ENCODE assay signal across 16 mouse cellular contexts in the genomic region with DNA sequence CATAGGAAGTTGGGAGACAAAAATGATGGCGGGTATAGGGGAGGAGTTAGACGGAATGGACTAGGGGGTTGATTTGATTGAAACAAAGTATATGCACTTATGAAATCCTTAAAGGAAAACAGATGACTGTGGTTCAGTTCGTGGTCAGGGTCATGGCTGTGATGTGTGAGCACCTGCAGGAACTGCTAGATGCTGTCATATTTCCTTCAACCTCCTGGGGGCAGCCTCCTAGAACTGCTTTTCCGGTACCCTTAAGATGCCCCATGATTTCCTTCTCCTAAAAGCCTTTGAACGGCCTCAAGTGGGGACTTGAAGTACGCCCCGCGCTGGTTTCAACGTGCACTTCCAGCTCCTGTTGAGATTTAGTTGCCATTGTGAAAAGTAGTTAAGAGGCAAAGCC. TPM values are rescaled to one million over a fixed set of nuclear protein-coding genes. Genes with fewer than 3 reads are reported as not detected.
DNase-seq lines count a peak whose midpoint lies in the region; TF ChIP-seq lines count a peak whose summit lies in the region.
"Had no signal": no experiment of that assay in that cellular context is flagged by ENCODE, and none has a peak within 500 bp of the region (broad histone marks: within the 10 kb centered on the region; RNA-seq: fewer than 3 reads in every experiment).

No protein-coding gene starts in this region.

- no peak overlapping the region for H3K27ac ChIP-seq in spleen, adult 2 months (ENCODE audit: insufficient read depth, low read length)
- H3K27ac ChIP-seq: forebrain, embryonic 15.5 days had no signal

- TF ChIP-seq CTCF in spleen, adult 2 months (IDR thresholded peaks at IDR 0.05; ENCODE audit: extremely low read depth, insufficient read depth, insufficient read length, insufficient replicate concordance): peak; percentile 22; the same call in 1 of the 2 replicates

- no peaks in the 10 kb centered on the region for H3K36me3 ChIP-seq in spleen, adult 2 months (ENCODE audit: control insufficient read depth, insufficient read depth, low read length)
- H3K36me3 ChIP-seq: forebrain, embryonic 15.5 days; heart, embryonic 13.5 days had no signal

- no peak for TF ChIP-seq POLR2A in spleen, adult 2 months (IDR thresholded peaks at IDR 0.05; ENCODE audit: low read depth, low read length)

- no peaks in the 10 kb centered on the region for H3K27me3 ChIP-seq in spleen, adult 2 months (ENCODE audit: control insufficient read depth, insufficient read depth, low read length)
- H3K27me3 ChIP-seq: forebrain, embryonic 15.5 days; heart, embryonic 13.5 days had no signal

- intact Hi-C loops in left cerebral cortex, postnatal 14 days (cut with DNase I): no loop called here

- H3K4me3 ChIP-seq in spleen, adult 2 months (ENCODE audit: extremely low read depth, insufficient read depth, insufficient read length): no peak overlapping the region
- H3K4me3 ChIP-seq: forebrain, embryonic 15.5 days; heart, embryonic 13.5 days had no signal

- no peaks in the 10 kb centered on the region; the same call in 1 of the 2 replicates for H3K4me1 ChIP-seq in spleen, adult 2 months (ENCODE audit: control insufficient read depth, insufficient read depth, insufficient read length)
- H3K4me1 ChIP-seq: forebrain, embryonic 15.5 days had no signal

- WGBS in spleen, adult 2 months: 35% methylated on average over 9 of the region's 9 CpGs

- DNase-seq in embryo, embryonic 11 days: peak; percentile 4
- DNase-seq in embryo, embryonic 10 days (ENCODE audit: low spot score): no peak
- peak; percentile 45 to 62 for DNase-seq in spleen, adult 2 months (ENCODE audit: low read depth in 1 of 2, low spot score in 2 of 2)
- no peak for DNase-seq in spleen, postnatal 14 days (ENCODE audit: low spot score in 2 of 2)
- peak; percentile 75 for DNase-seq in induced T-regulatory cell, adult 2 months (ENCODE audit: low read depth)
- DNase-seq in thymus, postnatal 25 days: peak; percentile 81
- no peak for DNase-seq in cerebellum, postnatal 10 days
- no peak for DNase-seq in left cerebral cortex, postnatal 14 days (ENCODE audit: low spot score in 2 of 2)
- DNase-seq: adrenal gland, adult 8-10 months; cerebellum, adult 9-11 months; kidney, adult 18-20 months; left cerebral cortex, postnatal 4 days had no signal

RNA-seq across cellular contexts. Expression of a gene that starts 19.1 kb away (rescaled TPM):
- polyA plus RNA-seq in spleen, adult 2 months (2012; rRNA removed): 2.9 and 5.8 TPM in 2 replicates
- total RNA-seq in left cerebral cortex, postnatal 14 days (2021): not detected
- total RNA-seq: left cerebral cortex, postnatal 4 days had no signal
- polyA plus RNA-seq: C2C12; forebrain, embryonic 15.5 days; midbrain, embryonic 11.5 days had no signal

RNA-seq across cellular contexts. Expression of a gene that starts 37.9 kb away (rescaled TPM):
- 0.22 and 0.63 TPM in 2 replicates for polyA plus RNA-seq in spleen, adult 2 months (2012; rRNA removed)
- 1 to 10 TPM; 3.8 to 6.0 TPM for total RNA-seq in left cerebral cortex, postnatal 14 days (2021)

RNA-seq across cellular contexts. Expression of a gene that starts 58.2 kb away (rescaled TPM):
- polyA plus RNA-seq in spleen, adult 2 months (2012; rRNA removed): 51.0 and 62.8 TPM in 2 replicates
- 100 to 1,000 TPM; 759 to 792 TPM for total RNA-seq in left cerebral cortex, postnatal 14 days (2021)

RNA-seq across cellular contexts. Expression of a gene that starts 59.1 kb away (rescaled TPM):
- 30.5 and 33.1 TPM in 2 replicates for polyA plus RNA-seq in spleen, adult 2 months (2012; rRNA removed)
- 10 to 100 TPM; 10.5 to 13.0 TPM for total RNA-seq in left cerebral cortex, postnatal 14 days (2021)

Comparison
In these comparisons a context has a peak if more than half of its experiments do, and no peak if none do; other contexts are left out.
1. DNase-seq: peak in embryo, embryonic 11 days (single experiment), spleen, adult 2 months (2 of 2), induced T-regulatory cell, adult 2 months (single experiment) and thymus, postnatal 25 days (single experiment); none in embryo, embryonic 10 days (single experiment), spleen, postnatal 14 days (0 of 2), cerebellum, postnatal 10 days (0 of 2) and left cerebral cortex, postnatal 14 days (0 of 2).